Mouse (Mus musculus) hindbrain, embryonic 11.5 days (tissue): ENCODE data around the gene Pttg1ip. TPM values are rescaled to one million over a fixed set of nuclear protein-coding genes. Genes with fewer than 3 reads are reported as not detected.

Source experiments
- ATAC-seq: fragments of 200-750 bp; cut with Nextera tagmentation; 2 replicates; pipeline ENCODE4 v1.8.0; 2017; ENCODE audit warnings: mild to moderate bottlenecking, moderate TSS enrichment, moderate library complexity; ENCODE audit not compliant: low FRiP score
- DNase-seq: peaks from one replicate; pipeline ENCODE4 v3.0.0-alpha.2; 2015; ENCODE audit warnings: low spot score
- H3K27ac ChIP-seq: fragments of 300-500 bp; sonication (generic); 2 replicates; pipeline ENCODE4 v1.5.1; 2014; ENCODE audit warnings: mild to moderate bottlenecking, low read depth, low read length
- H3K27me3 ChIP-seq: fragments of 300-500 bp; sonication (generic); 2 replicates; pipeline ENCODE4 v1.6.1; 2014; ENCODE audit warnings: mild to moderate bottlenecking, low read length, moderate library complexity, mixed read lengths; ENCODE audit not compliant: control insufficient read depth, insufficient read depth
- H3K36me3 ChIP-seq: fragments of 300-500 bp; sonication (generic); 2 replicates; pipeline ENCODE4 v1.6.1; 2014; ENCODE audit warnings: mild to moderate bottlenecking, low read length, moderate library complexity, mixed read lengths; ENCODE audit not compliant: control insufficient read depth, insufficient read depth
- H3K4me1 ChIP-seq: fragments of 300-500 bp; sonication (generic); replicated peaks from 2 replicates; pipeline ENCODE4 v1.6.1; 2014; ENCODE audit warnings: low read length, mixed read lengths; ENCODE audit not compliant: control insufficient read depth, insufficient read depth
- H3K4me2 ChIP-seq: fragments of 300-500 bp; sonication (generic); replicated peaks from 2 replicates; pipeline ENCODE4 v1.6.1; 2014; ENCODE audit warnings: mild to moderate bottlenecking, low read depth, low read length
- H3K4me3 ChIP-seq: fragments of 300-500 bp; sonication (generic); 2 replicates; pipeline ENCODE4 v1.5.1; 2014; ENCODE audit warnings: low read depth, low read length
- H3K9ac ChIP-seq: fragments of 300-500 bp; sonication (generic); 2 replicates; pipeline ENCODE4 v1.6.1; 2014; ENCODE audit warnings: low read depth, low read length
- H3K9me3 ChIP-seq: fragments of 300-500 bp; sonication (generic); 2 replicates; pipeline ENCODE4 v1.6.1; 2016; ENCODE audit warnings: low read length; ENCODE audit not compliant: control insufficient read depth
- WGBS: fragments of 180-500 bp; shearing (Covaris S2); extraction: QIAGEN DNeasy Blood & Tissue Kit; methylation state at CpG from one replicate; pipeline ENCODE4 v1.1.7; 2014; 5-methylcytosine and 5-hydroxymethylcytosine counted together
- polyA plus RNA-seq: library from polyadenylated mRNA; unstranded; fragments of >200 nt; fragmentation: Nextera tagmentation; extraction: Ambion mirVana; gene quantifications from 2 replicates; pipeline ENCODE4 v1.2.1, GENCODE M21; 2014

The Pttg1ip gene
- polyA plus RNA-seq, 1 experiment from 2014 or later: 73.1 TPM

- 91% methylated on average over 8 of the region's 8 CpGs for WGBS
- H3K9ac ChIP-seq: no peak overlapping the region
- H3K4me2 ChIP-seq: no peak overlapping the region
- H3K36me3 ChIP-seq: peaks cover 8% of the 10 kb centered on the region; the same call in 1 of the 2 replicates
- H3K9me3 ChIP-seq: no peaks in the 10 kb centered on the region
- H3K27ac ChIP-seq: no peak overlapping the region
- no peak for ATAC-seq
- H3K4me1 ChIP-seq: no peaks in the 10 kb centered on the region
- no peaks in the 10 kb centered on the region for H3K27me3 ChIP-seq
- no peak overlapping the region for H3K4me3 ChIP-seq
- DNase-seq: no peak
Observed at GRCm38 (mm10) chr10:77589749-77590148, 8.2 kb downstream of the Pttg1ip start.

- Histone ChIP-seq H3K4me1 (no peaks in the 10 kb centered on the region), H3K4me3 (no peak overlapping the region), H3K36me3 (peaks cover 10% of the 10 kb centered on the region; the same call in 1 of the 2 replicates), H3K9me3 (no peaks in the 10 kb centered on the region), H3K4me2 (no peak overlapping the region), H3K9ac (no peak overlapping the region), H3K27me3 (no peaks in the 10 kb centered on the region), H3K27ac (no peak overlapping the region)
- no peak; the same call in 1 of the 2 replicates for ATAC-seq
- 51% methylated on average over 6 of the region's 6 CpGs for WGBS
- peak; percentile 59 for DNase-seq
Observed at GRCm38 (mm10) chr10:77590812-77591211, 9.3 kb downstream of the Pttg1ip start.

- WGBS: 84% methylated on average over 6 of the region's 6 CpGs
- ATAC-seq: no peak
- Histone ChIP-seq H3K9me3 (no peaks in the 10 kb centered on the region), H3K27ac (no peak overlapping the region), H3K4me2 (no peak overlapping the region), H3K4me3 (no peak overlapping the region), H3K36me3 (peaks cover 10% of the 10 kb centered on the region; the same call in 1 of the 2 replicates), H3K4me1 (no peaks in the 10 kb centered on the region), H3K9ac (no peak overlapping the region), H3K27me3 (no peaks in the 10 kb centered on the region)
- no peak for DNase-seq
Observed at GRCm38 (mm10) chr10:77591546-77591945, 10.0 kb downstream of the Pttg1ip start.

- Histone ChIP-seq H3K4me2 (no peak overlapping the region), H3K4me1 (no peaks in the 10 kb centered on the region), H3K4me3 (no peak overlapping the region), H3K27me3 (no peaks in the 10 kb centered on the region), H3K9me3 (no peaks in the 10 kb centered on the region), H3K36me3 (peaks cover 15% of the 10 kb centered on the region; the same call in 1 of the 2 replicates), H3K27ac (no peak overlapping the region), H3K9ac (no peak overlapping the region)
- DNase-seq (no peak), ATAC-seq (no peak)
- WGBS: 95% methylated on average over 2 of the region's 2 CpGs
Observed at GRCm38 (mm10) chr10:77596060-77596459, 14.5 kb downstream of the Pttg1ip start.

GRCm38 (mm10) chr10:77603021-77603420 lies 21.5 kb downstream of the Pttg1ip start:
- DNase-seq (no peak), ATAC-seq (no peak)
- Histone ChIP-seq H3K36me3 (no peaks in the 10 kb centered on the region), H3K27me3 (no peaks in the 10 kb centered on the region), H3K9me3 (no peaks in the 10 kb centered on the region), H3K4me3 (no peak overlapping the region), H3K27ac (no peak overlapping the region), H3K4me2 (no peak overlapping the region), H3K4me1 (peaks cover 4% of the 10 kb centered on the region; the same call in 1 of the 2 replicates), H3K9ac (no peak overlapping the region)
- 58% methylated on average over 4 of the region's 4 CpGs for WGBS

- no peak overlapping the region for H3K4me2 ChIP-seq
- H3K4me1 ChIP-seq: peaks cover 4% of the 10 kb centered on the region; the same call in 1 of the 2 replicates
- H3K27me3 ChIP-seq: no peaks in the 10 kb centered on the region
- no peak overlapping the region for H3K9ac ChIP-seq
- H3K36me3 ChIP-seq: no peaks in the 10 kb centered on the region
- ATAC-seq (no peak), DNase-seq (no peak)
- no peak overlapping the region for H3K4me3 ChIP-seq
- no peaks in the 10 kb centered on the region for H3K9me3 ChIP-seq
- 91% methylated on average over 6 of the region's 6 CpGs for WGBS
- no peak overlapping the region for H3K27ac ChIP-seq
Observed at GRCm38 (mm10) chr10:77604111-77604510, 22.6 kb downstream of the Pttg1ip start.

- ATAC-seq (no peak), DNase-seq (no peak)
- Histone ChIP-seq H3K27ac (no peak overlapping the region), H3K9ac (no peak overlapping the region), H3K4me2 (no peak overlapping the region), H3K9me3 (no peaks in the 10 kb centered on the region), H3K36me3 (no peaks in the 10 kb centered on the region), H3K27me3 (no peaks in the 10 kb centered on the region), H3K4me1 (peaks cover 4% of the 10 kb centered on the region; the same call in 1 of the 2 replicates), H3K4me3 (no peak overlapping the region)
- WGBS: 91% methylated on average over 5 of the region's 5 CpGs
Observed at GRCm38 (mm10) chr10:77604958-77605357, 23.4 kb downstream of the Pttg1ip start.

GRCm38 (mm10) chr10:77605368-77605767 lies 23.8 kb downstream of the Pttg1ip start:
- peak overlapping the region; percentile 81; the same call in 1 of the 2 replicates for H3K9ac ChIP-seq

More at GRCm38 (mm10) chr10:77605368-77605767, 23.8 kb downstream of the Pttg1ip start:
- H3K4me3 ChIP-seq: peak overlapping the region; percentile 85
- DNase-seq: peak; percentile 59
- H3K9me3 ChIP-seq: no peaks in the 10 kb centered on the region
- WGBS: 56% methylated on average over 1 of the region's 1 CpGs
- peak overlapping the region; percentile 91; the same call in 1 of the 2 replicates for H3K27ac ChIP-seq
- peak overlapping the region; percentile 87; the same call in 1 of the 2 replicates for H3K4me2 ChIP-seq
- H3K27me3 ChIP-seq: no peaks in the 10 kb centered on the region
- H3K4me1 ChIP-seq: peaks cover 4% of the 10 kb centered on the region; the same call in 1 of the 2 replicates
- H3K36me3 ChIP-seq: no peaks in the 10 kb centered on the region; the same call in 1 of the 2 replicates
- peak; percentile 28; the same call in 1 of the 2 replicates for ATAC-seq
